Mouse (Mus musculus) embryonic facial prominence, embryonic 15.5 days (tissue): Measurements from ENCODE around the gene Grk5. TPM values are rescaled to one million over a fixed set of nuclear protein-coding genes. Genes with fewer than 3 reads are reported as not detected.

Source experiments
- ATAC-seq: fragments of 200-750 bp; cut with Nextera tagmentation; 2 replicates; pipeline ENCODE4 v1.8.0; 2017; ENCODE audit warnings: low read depth, moderate TSS enrichment; ENCODE audit not compliant: insufficient number of reproducible peaks, low FRiP score, low TSS enrichment
- H3K27ac ChIP-seq: fragments of 300-500 bp; sonication (generic); replicated peaks from 2 replicates; pipeline ENCODE4 v1.5.1; 2015; ENCODE audit warnings: mild to moderate bottlenecking, inconsistent platforms
- H3K27me3 ChIP-seq: fragments of 300-500 bp; sonication (generic); 2 replicates; pipeline ENCODE4 v1.6.1; 2015; ENCODE audit warnings: inconsistent platforms
- H3K36me3 ChIP-seq: fragments of 300-500 bp; sonication (generic); 2 replicates; pipeline ENCODE4 v1.6.1; 2015; ENCODE audit warnings: mild to moderate bottlenecking, inconsistent platforms
- H3K4me1 ChIP-seq: fragments of 300-500 bp; sonication (generic); 2 replicates; pipeline ENCODE4 v1.6.1; 2015; ENCODE audit warnings: inconsistent platforms
- H3K4me2 ChIP-seq: fragments of 300-500 bp; sonication (generic); replicated peaks from 2 replicates; pipeline ENCODE4 v1.6.1; 2015; ENCODE audit warnings: mild to moderate bottlenecking, inconsistent platforms
- H3K4me3 ChIP-seq: fragments of 300-500 bp; sonication (generic); replicated peaks from 2 replicates; pipeline ENCODE4 v1.5.1; 2015; ENCODE audit warnings: mild to moderate bottlenecking, inconsistent platforms
- H3K9ac ChIP-seq: fragments of 300-500 bp; sonication (generic); 2 replicates; pipeline ENCODE4 v1.6.1; 2015; ENCODE audit warnings: inconsistent platforms
- H3K9me3 ChIP-seq: fragments of 300-500 bp; sonication (generic); replicated peaks from 2 replicates; pipeline ENCODE4 v1.6.1; 2016; ENCODE audit warnings: inconsistent platforms
- WGBS: fragments of 180-500 bp; shearing (Covaris S2); methylation state at CpG from one replicate; pipeline ENCODE4 v1.1.7; 2015; 5-methylcytosine and 5-hydroxymethylcytosine counted together
- polyA plus RNA-seq: library from polyadenylated mRNA; unstranded; fragments of >200 nt; fragmentation: Nextera tagmentation; extraction: Ambion mirVana; gene quantifications from 2 replicates; pipeline ENCODE4 v1.2.1, GENCODE M21; 2015

The Grk5 gene
- polyA plus RNA-seq, 1 experiment from 2014 or later: 2.1 TPM

DNA sequence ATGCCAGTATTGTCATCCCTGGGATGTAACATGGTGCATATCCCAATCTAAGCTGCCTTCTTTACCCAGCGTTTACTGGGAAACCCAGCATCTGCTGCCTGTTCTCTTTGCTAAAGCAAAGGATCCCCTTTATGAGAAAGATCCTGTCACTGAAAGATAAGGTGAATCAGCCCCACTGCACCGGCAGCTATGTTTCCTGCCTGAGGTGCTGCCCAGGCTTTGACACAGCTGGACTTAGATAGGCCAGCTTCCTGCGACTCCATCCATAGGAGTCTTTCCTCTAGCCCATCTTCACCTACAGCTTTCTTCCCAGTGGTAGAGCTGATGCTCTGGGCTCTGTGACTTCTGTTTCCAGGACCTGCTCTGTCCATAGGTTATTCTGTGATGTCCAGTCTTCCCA is 189.1 kb downstream of the Grk5 start:
- Histone ChIP-seq H3K27ac (no peak overlapping the region), H3K4me3 (no peak overlapping the region), H3K4me1 (no peaks in the 10 kb centered on the region), H3K4me2 (no peak overlapping the region), H3K9ac (no peak overlapping the region), H3K27me3 (no peaks in the 10 kb centered on the region), H3K36me3 (no peaks in the 10 kb centered on the region), H3K9me3 (no peaks in the 10 kb centered on the region)
- ATAC-seq: no peak
- 88% methylated on average over 3 of the region's 3 CpGs for WGBS

DNA sequence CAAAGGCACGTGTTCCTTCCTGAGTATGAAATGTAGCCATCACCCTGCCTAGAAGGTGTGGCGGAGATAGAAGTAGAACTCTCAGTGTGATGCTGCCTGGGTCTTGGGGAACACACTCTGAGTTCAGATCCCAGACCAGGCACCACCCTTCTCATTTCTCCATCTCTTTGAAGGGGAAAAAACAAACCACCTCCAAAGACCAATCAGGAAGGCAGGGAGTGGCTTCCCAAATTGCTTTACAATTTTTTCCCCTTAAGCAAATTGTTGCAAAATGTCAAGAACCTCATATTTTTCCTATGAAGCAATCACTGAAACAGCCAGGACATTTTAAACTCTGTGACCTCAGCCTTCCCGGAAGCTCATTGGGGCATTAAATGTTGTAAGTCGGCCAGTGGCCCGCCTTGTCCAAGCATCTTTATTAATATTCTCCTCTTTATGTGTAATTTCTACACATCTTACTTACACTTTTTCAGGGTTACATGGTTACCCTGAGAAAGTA is 190.8 kb downstream of the Grk5 start:
- no peak overlapping the region for H3K9ac ChIP-seq
- ATAC-seq: no peak
- no peak overlapping the region for H3K4me2 ChIP-seq
- H3K4me3 ChIP-seq: no peak overlapping the region
- H3K9me3 ChIP-seq: no peaks in the 10 kb centered on the region
- 85% methylated on average over 5 of the region's 5 CpGs for WGBS
- no peaks in the 10 kb centered on the region for H3K27me3 ChIP-seq
- no peaks in the 10 kb centered on the region for H3K4me1 ChIP-seq
- no peak overlapping the region for H3K27ac ChIP-seq
- no peaks in the 10 kb centered on the region for H3K36me3 ChIP-seq

DNA sequence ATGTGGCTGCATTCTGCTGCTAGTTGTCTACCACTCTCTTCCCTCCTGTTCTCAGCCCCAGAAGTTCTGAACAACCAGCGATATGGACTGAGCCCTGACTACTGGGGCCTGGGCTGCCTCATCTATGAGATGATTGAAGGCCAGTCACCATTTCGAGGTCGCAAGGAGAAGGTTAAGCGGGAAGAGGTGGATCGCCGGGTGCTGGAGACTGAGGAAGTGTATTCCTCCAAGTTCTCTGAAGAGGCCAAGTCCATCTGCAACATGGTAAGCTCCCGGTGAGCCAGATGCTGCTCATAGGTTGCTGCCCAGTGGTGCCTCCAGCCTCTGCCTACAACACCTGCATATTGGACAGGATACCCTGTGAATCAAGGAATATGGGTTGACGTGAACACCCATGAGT is 193.5 kb downstream of the Grk5 start:
- Histone ChIP-seq H3K9ac (no peak overlapping the region), H3K27ac (no peak overlapping the region), H3K27me3 (no peaks in the 10 kb centered on the region), H3K36me3 (peaks cover 10% of the 10 kb centered on the region), H3K4me3 (no peak overlapping the region), H3K4me2 (no peak overlapping the region), H3K9me3 (no peaks in the 10 kb centered on the region), H3K4me1 (no peaks in the 10 kb centered on the region)
- 93% methylated on average over 8 of the region's 8 CpGs for WGBS
- no peak for ATAC-seq

DNA sequence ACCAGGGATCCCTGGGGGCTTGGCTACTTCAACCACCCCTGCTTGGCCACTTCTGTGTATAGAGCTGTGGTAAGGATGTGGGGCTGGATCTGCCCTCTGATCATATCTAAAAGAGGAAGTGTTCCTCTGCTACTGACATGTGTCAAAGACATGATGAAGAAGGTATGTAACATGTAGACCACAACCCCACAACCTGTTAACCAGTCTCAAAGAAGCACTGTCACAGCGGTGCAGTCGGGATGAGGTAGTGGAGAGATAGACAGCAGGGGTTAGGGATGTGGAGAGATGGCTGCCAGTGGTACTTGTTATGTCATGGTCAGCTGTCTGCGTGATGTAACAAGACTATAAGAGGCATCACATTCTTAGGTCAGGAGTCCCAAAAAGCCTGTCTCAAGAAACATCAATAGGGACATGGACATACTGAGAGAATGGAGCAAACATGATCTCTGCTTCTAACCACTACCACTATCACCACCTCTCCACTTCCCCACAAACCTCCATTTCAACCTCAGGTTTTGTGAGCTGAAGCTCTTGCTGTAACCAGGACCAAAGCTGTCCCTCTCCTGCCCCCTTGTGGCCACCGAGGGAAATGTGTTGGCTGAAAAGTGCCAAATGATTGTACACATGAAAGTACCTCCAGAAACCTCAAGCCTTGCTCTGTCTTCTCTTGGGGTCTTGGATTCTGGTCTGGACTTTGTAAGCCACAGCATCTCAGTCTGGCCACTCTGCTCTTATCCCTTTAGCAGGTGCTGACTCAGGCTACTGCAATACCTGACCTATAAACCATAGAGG is 194.8 kb downstream of the Grk5 start:
- Histone ChIP-seq H3K27me3 (no peaks in the 10 kb centered on the region), H3K36me3 (peaks cover 10% of the 10 kb centered on the region), H3K27ac (no peak overlapping the region), H3K9ac (no peak overlapping the region), H3K4me1 (no peaks in the 10 kb centered on the region), H3K4me3 (no peak overlapping the region), H3K9me3 (no peaks in the 10 kb centered on the region), H3K4me2 (no peak overlapping the region)
- WGBS: 44% methylated on average over 4 of the region's 4 CpGs
- ATAC-seq: no peak

DNA sequence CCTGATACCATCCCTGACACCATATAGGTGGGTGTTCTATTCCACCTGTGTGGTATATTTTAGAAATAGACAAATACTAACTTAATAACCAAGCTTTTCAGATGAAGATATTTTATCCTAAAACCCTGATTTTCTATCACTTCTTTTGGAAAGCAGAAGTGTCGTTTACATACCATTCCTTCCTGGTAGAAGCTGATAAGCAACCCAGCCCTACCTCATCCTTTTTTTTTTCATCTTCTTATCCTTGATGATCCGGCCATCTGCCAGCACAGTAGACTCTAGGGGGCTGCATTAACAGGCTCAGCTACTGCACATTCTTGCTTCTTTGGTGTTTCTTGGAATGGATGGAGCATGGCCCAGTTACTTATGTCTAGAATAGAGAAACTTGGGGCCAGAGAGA is 195.7 kb downstream of the Grk5 start:
- 80% methylated on average over 2 of the region's 2 CpGs for WGBS

DNA sequence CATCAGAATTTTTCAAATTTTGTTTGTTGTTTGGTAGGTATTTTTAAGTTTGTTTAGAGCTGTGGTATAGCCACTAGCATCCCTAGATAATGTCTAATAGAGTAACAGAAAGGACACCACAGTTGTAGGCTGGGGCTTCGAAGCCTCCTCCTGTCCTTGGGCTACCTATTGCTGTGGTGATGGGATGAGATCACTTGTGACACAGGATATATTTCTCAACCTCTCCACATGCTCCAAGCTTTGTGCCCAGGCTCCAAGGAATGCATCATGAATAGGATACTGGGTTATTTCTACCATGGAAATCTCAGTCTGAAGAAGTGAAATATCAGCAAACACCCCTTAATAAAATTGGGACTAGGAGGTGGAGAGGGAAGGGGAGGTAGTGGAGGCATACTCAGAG is 198.2 kb downstream of the Grk5 start:
- Histone ChIP-seq H3K27me3 (no peaks in the 10 kb centered on the region), H3K9me3 (no peaks in the 10 kb centered on the region), H3K9ac (no peak overlapping the region), H3K4me2 (no peak overlapping the region), H3K4me1 (no peaks in the 10 kb centered on the region), H3K27ac (no peak overlapping the region), H3K36me3 (peaks cover 10% of the 10 kb centered on the region), H3K4me3 (no peak overlapping the region)
- 94% methylated on average over 1 of the region's 1 CpGs for WGBS
- no peak for ATAC-seq

More for the DNA sequence above, 195.7 kb downstream of the Grk5 start:
- no peak overlapping the region for H3K4me3 ChIP-seq
- no peak overlapping the region for H3K27ac ChIP-seq
- H3K36me3 ChIP-seq: peaks cover 10% of the 10 kb centered on the region
- H3K27me3 ChIP-seq: no peaks in the 10 kb centered on the region
- H3K9ac ChIP-seq: no peak overlapping the region
- H3K4me1 ChIP-seq: no peaks in the 10 kb centered on the region
- no peaks in the 10 kb centered on the region for H3K9me3 ChIP-seq
- H3K4me2 ChIP-seq: no peak overlapping the region
- no peak for ATAC-seq

DNA sequence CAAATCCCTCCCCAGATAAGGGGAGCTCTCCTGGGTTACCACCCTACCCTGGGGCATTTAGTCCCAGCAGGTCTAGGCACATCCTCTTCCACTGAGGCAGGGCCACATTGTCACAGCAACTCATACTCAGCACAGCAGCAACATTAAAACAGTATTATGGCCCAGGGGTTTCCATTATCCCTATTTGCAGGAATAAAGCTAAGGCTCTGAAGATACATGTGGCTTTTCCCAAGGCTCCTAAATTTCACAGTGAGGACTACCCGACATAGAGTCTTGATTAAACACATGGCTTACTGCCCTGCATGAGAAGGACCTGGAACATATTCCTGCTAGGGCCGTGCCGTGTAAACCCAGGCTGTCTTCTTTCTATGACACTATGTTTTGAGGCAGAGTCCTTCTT is 199.5 kb downstream of the Grk5 start:
- H3K9me3 ChIP-seq: no peaks in the 10 kb centered on the region
- H3K27me3 ChIP-seq: no peaks in the 10 kb centered on the region
- no peak overlapping the region for H3K27ac ChIP-seq
- H3K4me2 ChIP-seq: no peak overlapping the region
- no peak overlapping the region for H3K4me3 ChIP-seq
- no peak for ATAC-seq
- no peaks in the 10 kb centered on the region for H3K4me1 ChIP-seq
- H3K9ac ChIP-seq: no peak overlapping the region
- 82% methylated on average over 3 of the region's 3 CpGs for WGBS
- peaks cover 10% of the 10 kb centered on the region for H3K36me3 ChIP-seq

DNA sequence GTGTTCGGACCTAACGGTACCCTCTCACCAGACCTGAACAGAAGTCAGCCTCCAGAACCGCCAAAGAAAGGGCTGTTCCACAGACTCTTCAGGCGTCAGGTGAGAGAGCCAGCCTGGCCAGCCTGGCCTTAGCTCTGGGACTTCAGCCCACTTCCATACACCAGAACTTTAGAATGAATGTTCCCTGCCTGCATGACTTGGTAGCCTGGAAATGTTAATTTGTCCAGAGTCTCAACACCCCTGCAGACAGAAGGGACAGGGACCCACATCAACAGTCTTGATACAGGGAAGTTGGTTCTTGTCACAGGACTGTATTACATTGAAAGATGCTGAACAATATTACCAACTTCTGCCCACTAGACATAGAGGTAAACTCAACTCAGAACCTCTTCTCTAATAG is 201.0 kb downstream of the Grk5 start:
- H3K9ac ChIP-seq: no peak overlapping the region
- H3K4me2 ChIP-seq: no peak overlapping the region
- no peaks in the 10 kb centered on the region for H3K27me3 ChIP-seq
- no peak for ATAC-seq
- H3K27ac ChIP-seq: no peak overlapping the region
- no peak overlapping the region for H3K4me3 ChIP-seq
- no peaks in the 10 kb centered on the region for H3K9me3 ChIP-seq
- 96% methylated on average over 4 of the region's 4 CpGs for WGBS
- H3K36me3 ChIP-seq: peaks cover 10% of the 10 kb centered on the region
- no peaks in the 10 kb centered on the region for H3K4me1 ChIP-seq

DNA sequence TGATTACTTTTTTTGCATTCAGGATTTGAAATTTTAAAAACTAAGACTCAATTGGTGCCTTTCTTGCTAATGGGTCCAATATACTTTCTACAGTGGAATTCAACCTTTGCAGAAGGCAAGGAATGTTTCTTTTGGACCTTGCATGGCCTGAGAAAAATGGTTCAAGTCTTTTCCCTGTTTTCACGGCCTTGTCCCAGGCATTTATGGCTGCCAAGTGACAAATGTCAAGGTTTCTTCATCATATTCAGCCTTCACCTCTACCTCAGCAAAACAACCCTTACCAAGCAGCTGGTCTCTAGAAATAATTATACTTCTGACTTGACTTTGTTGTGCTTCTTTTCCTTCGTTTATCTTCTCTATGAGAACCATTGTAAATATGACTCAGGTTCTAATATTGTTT is 207.2 kb downstream of the Grk5 start:
- no peaks in the 10 kb centered on the region for H3K9me3 ChIP-seq
- 79% methylated on average over 2 of the region's 2 CpGs for WGBS
- no peak overlapping the region for H3K4me2 ChIP-seq
- no peak overlapping the region for H3K9ac ChIP-seq
- no peaks in the 10 kb centered on the region for H3K36me3 ChIP-seq
- H3K27ac ChIP-seq: no peak overlapping the region
- no peak overlapping the region for H3K4me3 ChIP-seq
- H3K4me1 ChIP-seq: no peaks in the 10 kb centered on the region
- H3K27me3 ChIP-seq: no peaks in the 10 kb centered on the region
- ATAC-seq: no peak

DNA sequence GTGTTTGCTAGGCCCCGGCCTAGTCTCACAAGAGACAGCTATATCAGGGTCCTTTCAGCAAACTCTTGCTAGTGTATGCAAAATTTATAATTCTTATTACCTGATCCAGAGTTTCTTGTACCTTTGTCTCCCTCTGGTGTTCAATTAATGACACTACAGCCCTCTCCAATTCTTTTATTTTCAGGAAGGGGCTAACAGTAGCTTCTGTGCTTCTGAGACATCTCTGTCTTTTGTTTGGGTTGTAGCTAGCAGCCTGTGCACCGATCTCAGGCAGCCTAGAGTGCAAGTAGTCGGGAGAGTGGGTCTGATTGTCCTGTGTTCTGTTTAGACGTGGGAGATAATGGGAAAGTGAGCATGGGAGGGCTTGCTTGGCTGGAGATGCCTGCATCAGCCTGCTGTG is 208.2 kb downstream of the Grk5 start:
- H3K4me2 ChIP-seq: no peak overlapping the region
- no peaks in the 10 kb centered on the region for H3K36me3 ChIP-seq
- no peaks in the 10 kb centered on the region for H3K27me3 ChIP-seq
- no peak overlapping the region for H3K27ac ChIP-seq
- no peaks in the 10 kb centered on the region for H3K9me3 ChIP-seq
- 21% methylated on average over 4 of the region's 4 CpGs for WGBS
- no peak for ATAC-seq
- no peak overlapping the region for H3K9ac ChIP-seq
- no peak overlapping the region for H3K4me3 ChIP-seq
- H3K4me1 ChIP-seq: no peaks in the 10 kb centered on the region

DNA sequence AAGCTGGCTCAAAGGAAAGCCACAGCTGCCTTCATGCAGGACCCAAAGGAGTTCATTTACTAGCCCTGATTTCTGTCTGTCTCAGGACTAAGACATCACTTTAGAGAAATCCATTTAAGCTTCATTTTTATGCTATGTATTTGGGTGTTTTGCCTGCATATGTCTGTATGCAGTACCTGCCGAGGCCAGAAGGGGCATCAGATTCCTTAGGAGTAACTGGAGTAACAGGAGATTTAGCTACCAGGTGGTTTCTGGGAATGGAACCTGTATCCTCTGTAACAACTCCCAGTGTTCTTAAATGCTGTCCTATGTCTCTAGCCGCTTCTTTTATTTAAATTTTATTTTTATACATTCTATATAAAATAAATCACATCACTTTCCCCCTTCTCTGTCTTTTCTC is 220.6 kb downstream of the Grk5 start:
- WGBS: 60% methylated on average over 2 of the region's 2 CpGs

DNA sequence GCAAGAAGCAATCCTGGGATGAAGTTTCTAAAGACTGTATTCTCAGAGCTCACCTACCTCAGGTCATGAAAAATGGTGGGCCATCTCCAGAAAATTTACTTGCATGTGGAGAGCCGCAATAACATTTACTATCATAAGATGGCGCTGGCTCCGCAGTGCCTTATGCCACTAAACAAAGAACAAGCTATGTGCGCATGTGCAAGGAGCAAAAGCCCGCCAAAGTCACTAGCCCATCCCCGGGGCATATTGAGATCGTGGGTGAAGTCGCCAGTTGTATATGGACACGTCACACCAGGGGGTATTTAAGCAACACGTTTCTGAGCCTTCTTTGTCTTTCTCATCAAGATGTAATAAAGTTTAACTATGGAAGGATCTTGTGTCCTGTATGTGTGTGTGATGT is 241.5 kb downstream of the Grk5 start:
- ATAC-seq: no peak

More for the DNA sequence above, 220.6 kb downstream of the Grk5 start:
- H3K9me3 ChIP-seq: 0 out of 2 replicates have a peak, but pooled peaks cover 6% of the 10 kb centered on the region
- no peak for ATAC-seq
- H3K4me3 ChIP-seq: no peak overlapping the region
- no peaks in the 10 kb centered on the region for H3K4me1 ChIP-seq
- no peaks in the 10 kb centered on the region for H3K27me3 ChIP-seq
- H3K4me2 ChIP-seq: no peak overlapping the region
- no peak overlapping the region for H3K27ac ChIP-seq
- no peak overlapping the region for H3K9ac ChIP-seq
- no peaks in the 10 kb centered on the region for H3K36me3 ChIP-seq

More for the DNA sequence above, 241.5 kb downstream of the Grk5 start:
- Histone ChIP-seq H3K4me1 (no peaks in the 10 kb centered on the region), H3K9ac (no peak overlapping the region), H3K36me3 (peaks cover 25% of the 10 kb centered on the region), H3K4me2 (no peak overlapping the region), H3K27me3 (no peaks in the 10 kb centered on the region), H3K27ac (no peak overlapping the region), H3K9me3 (no peaks in the 10 kb centered on the region; the same call in 1 of the 2 replicates), H3K4me3 (no peak overlapping the region)
- 89% methylated on average over 10 of the region's 10 CpGs for WGBS
